Mouse (Mus musculus) urinary bladder, postnatal 14 days (tissue): ENCODE measurements at regions not wholly inside any gene's neighbourhood (a gene's known extent, or its start where the extent isn't known, plus 50 kb on each side); places are given as distances from the start of the nearest gene placed in this dataset.

ENCODE experiments used
- DNase-seq: peaks from one replicate; pipeline ENCODE4 v3.0.0; 2021; ENCODE audit warnings: low spot score

- DNase-seq, result no peak
Observed at GRCm38 (mm10) chr12:29213625-29214024, 314.6 kb upstream of the Myt1l start.

GRCm38 (mm10) chr12:29222099-29222498 lies 306.1 kb upstream of the Myt1l start:
- no peak for DNase-seq

DNA sequence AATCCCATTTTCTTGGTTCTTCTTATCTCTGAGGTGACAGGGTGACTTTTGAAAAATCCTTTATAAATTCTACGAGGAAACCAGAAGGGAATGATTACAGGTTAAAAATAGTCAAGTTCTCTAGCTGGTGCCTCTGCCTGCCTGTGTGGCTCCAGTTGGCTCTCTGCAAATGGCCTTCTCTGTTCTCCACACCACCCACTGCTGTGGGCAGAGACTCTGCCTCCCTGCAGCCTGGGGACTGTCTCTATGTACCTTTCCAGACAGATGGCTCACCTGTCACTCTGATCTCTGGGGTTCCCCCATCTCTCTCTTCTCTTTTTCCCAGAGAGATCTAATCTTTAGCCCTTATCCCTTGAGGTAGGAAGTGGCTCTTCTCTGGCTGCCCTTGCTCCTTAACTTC lies 302.2 kb upstream of the Myt1l start:
- no peak for DNase-seq

DNA sequence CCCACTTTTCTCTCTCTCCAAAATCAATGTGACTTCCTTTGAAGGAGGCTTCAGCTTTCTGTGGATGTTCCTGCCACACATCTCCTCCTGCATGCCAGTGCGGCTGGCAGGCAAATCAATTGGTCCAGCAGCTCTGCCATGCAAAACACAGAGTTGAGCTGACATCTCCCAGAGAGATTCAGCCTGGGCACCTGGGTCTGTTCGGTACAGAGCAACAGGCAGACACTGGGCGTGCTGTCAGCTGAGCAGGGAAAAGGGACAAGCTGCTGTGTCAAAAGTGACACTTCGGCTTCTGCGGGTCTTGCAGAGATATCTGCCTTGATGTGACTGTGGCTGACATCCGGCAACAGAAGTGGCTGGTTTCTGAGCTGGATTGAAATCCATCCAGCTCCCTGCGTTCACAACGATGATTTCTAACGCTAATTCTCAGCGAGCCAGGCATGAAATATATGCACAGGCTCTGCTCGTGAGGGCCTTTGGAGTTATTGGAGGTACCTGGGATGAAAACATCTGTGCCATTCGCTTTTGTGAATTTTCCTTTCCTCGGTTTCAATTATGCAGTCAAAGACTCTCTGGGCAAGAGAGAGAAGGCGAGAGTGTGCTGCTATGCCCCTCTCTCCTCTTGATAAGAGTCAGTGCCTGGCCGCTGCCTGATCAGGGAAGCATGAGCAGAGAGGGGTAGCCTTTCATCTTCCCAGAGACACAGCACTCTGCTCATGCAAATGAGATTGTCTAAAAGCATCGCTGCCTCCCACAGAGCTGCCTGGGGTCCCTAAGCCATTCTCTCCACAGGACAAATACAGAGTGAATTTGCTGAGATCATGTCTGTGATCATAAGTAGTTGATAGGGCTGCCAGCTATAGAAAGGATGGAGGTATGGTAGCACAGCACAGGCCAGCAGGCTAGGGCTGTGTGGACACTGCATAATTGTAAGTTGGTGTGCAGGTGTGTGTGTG lies 295.4 kb upstream of the Myt1l start:
- no peak for DNase-seq

- no peak for DNase-seq
Observed at GRCm38 (mm10) chr12:29236496-29236895, 291.7 kb upstream of the Myt1l start.

DNA sequence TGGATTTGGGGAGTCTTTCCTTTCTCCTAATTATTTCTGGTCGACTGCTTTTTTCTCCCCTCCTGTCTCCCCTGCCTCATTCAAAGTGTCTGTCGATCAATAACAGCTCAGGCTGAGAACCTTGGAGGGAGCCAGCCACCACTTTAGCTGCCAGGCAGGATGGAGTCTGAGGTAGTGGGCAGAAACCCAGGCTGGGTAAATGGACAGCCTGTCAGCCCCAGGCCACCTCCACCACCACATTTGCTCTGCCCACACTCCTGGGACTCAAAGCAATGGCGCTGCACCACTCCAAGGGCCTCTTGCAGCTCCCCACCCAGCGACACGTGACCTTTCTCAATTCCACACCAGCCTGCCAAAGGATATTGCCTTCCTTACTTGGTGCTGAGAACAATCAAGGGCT lies 290.7 kb upstream of the Myt1l start:
- DNase-seq, result no peak

- DNase-seq, result no peak
Observed at GRCm38 (mm10) chr12:29239482-29239881, 288.7 kb upstream of the Myt1l start.

DNA sequence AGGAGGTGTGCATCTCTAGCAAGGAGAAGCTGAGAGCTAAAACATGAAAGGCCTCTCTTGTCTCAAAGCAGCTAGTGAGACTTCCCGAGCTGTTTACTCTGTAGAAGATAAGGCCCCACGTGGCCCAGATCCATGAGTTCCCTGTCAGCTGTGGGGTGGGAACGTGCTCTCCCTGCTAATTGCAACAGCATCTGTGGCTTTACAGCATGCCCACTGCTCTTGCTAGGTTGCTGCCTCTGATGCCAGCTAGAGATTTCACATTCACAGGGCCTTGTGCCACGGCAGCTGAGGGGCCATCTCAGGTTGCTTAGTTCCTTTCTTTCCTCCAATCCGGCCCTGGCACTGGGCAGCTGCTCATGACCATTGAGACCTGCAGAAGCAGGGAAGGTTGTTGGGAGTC lies 288.2 kb upstream of the Myt1l start:
- no peak for DNase-seq

DNA sequence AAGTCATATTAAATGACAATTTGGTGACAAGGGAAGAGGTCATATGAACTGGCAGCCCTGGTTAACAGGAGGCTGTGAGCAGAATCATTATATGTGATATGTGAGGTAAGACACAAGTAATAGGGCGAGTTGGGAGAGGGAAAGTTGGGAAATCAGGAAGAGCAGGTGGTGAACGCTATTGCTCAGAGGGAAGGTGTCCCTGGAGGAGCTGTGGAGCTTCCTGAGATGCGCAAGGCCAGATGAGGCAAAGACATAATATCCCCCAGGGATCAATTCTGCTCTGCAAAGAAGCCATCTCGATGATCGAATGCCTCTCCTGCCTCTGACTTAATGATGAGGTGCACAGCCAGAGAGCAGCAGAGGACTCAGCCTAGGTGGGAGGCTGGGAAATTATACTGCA lies 285.1 kb upstream of the Myt1l start:
- DNase-seq, result no peak

GRCm38 (mm10) chr12:29246041-29246440 lies 282.1 kb upstream of the Myt1l start:
- no peak for DNase-seq

DNA sequence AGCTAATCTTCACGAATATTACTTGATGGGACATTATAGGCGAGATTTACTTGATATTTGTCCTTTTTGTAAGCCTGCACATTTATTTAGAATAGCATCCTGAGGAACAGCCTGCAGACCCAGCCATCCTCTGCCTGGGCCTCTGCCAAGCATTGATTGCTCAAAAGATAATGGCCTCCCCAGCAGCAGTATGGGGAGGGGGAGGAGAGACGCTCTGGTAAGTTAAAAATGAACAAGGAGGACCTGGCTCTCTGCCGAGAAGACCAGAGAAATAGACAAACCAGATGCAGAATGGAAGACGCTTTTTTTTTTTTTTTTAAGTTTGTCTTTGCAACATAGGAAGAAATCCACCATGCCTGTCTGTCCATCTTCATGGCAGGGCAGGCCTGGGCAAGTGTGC lies 280.8 kb upstream of the Myt1l start:
- DNase-seq, result peak; percentile 29

GRCm38 (mm10) chr12:29248459-29248858 lies 279.7 kb upstream of the Myt1l start:
- no peak for DNase-seq

GRCm38 (mm10) chr12:29256103-29256502 lies 272.1 kb upstream of the Myt1l start:
- DNase-seq, result no peak

DNA sequence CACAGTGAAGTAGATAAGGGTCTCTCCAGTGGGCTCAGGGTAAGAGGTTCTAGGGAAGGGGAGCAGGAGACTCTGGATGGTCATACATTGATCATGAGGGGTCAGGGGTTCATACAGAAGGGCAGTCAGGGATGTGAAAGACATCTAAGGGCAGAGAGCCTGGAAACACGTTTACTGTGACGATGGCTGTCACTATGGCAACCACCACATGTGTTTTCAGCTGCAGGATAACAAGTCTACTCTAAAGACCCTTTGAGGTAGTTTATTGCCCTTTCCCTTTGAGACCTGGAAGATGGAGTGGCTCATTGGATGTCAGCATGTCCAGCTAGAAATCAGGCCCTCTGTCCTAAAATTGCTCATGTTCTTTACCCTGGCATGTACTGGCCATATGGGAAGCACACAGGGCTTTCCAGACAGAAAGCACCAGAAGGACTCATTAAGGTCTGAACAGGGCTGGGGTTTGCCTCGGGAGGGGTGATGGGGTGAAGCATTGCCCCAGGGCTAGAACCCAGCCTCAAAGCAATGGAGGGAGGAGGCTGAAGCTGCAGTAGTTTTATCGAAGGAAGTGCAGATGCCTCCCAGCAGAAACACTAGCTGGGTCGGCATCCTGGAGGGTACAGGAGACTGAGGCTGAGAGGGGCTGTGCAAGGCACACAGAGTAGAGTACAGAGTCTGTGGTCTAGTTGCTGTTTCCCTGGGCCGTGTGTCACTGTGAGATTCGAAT lies 271.0 kb upstream of the Myt1l start:
- no peak for DNase-seq

DNA sequence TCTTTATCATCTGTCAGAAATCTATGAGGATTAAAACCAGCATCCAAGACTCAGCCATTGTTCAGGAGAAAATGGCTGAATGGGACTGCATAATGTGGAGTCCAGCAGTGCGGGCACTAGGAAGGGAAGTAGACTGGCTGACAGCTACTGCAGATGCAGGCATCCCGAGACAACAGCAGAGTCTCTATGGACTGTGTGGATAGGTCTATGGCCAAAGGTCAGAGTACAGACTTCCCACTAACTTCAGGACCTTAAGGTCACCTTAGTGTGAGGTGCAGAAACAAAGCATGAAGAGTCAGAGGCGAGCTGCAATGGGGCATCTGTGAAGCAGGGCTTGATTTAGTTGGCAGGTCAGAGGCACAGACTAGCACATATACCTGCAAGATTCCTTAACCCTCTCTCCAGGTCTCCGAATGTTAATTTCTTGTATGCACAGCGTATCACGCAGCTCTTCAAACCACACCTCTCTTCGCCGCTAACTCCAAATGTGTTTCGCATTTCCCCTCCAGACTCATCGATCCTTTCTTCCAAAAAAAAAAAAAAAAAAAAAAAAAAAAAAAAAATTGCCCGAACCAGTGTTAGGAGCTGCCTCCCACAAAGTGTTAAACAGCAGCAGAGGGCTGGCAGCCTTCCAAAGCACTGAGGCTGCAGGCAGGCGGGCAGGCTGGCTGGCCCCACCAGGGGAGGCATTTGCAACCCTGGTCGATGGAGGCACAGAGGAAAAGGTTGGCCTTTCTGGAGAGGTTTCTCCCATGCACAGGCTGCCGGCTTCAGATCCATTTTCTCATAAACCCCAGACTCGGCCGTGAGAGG lies 270.2 kb upstream of the Myt1l start:
- DNase-seq, result peak; percentile 35

DNA sequence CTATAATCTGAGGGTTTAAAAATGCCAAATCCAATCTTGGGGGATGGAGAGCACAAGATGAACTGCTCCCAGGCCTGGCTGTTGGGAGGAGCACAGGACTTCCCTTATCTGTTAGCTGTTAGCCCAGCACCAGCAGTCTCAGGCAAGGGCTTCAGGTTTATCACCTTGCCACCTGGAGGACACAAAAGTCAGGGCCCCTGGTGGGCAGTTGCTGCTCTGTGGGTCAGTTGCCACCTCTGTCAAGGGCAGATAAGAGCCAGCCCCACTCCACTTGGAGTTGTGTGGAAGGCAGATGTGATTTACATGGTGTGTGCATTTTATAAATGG lies 269.7 kb upstream of the Myt1l start:
- DNase-seq, result no peak

- no peak for DNase-seq
Observed at GRCm38 (mm10) chr12:29258966-29259365, 269.2 kb upstream of the Myt1l start.

DNA sequence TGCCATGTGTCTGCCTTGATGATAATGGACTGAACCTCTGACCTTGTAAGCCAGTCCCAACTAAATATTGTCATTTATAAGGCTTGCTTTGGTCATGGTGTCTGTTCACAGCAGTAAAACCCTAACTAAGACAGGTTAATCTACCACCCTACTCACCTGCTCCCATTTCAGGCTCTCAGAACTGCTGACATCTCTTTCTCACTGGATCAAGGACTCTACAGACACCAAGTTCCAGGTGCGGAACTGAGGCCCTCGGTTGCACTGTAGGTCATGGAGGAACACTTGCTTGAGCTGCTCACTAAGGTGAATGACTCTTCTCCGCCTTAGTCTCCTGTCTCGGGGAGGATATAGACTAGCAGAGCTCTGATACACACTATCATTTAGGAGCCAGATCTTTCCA lies 254.0 kb upstream of the Myt1l start:
- no peak for DNase-seq

GRCm38 (mm10) chr12:29275676-29276075 lies 252.5 kb upstream of the Myt1l start:
- DNase-seq, result no peak

- DNase-seq, result no peak
Observed at GRCm38 (mm10) chr12:29279631-29280080, 248.5 kb upstream of the Myt1l start.

GRCm38 (mm10) chr12:29280081-29280788 lies 247.9 kb upstream of the Myt1l start:
- no peak for DNase-seq
